Mouse (Mus musculus): Measurements from ENCODE around the gene Mmp21.
"Not testable (repeated sequence)": the region's sequence is repeated elsewhere in the genome, so short reads cannot be mapped to it uniquely, and the experiment has no call there.

The Mmp21 gene

DNA sequence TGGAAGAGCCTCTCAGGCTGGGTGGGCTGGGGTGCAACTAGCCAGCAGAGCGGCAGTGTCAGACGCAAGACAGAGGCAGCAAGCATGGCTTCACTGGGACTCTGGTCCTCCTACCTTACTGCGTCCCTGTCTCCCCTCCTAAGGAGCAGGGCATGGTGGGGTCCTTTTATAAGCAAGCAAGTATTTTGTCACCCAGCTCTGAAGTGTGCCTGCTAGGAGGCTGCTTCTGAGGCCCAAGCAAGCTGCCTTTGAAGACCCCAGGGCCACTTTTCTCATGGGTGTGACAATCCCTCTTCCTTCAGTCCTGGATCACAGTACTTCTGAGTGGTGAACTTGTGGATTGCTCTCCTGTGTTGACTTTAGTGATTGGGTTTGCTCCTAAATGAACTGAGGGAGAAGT, at the start of gene Mmp21:
TSS of gene Mmp21 (minus strand) at position 101 of the 400 bp plus-strand sequence.
- DNase-seq (ENCODE audit: low read depth, low spot score): no peak

- DNase-seq (ENCODE audit: low read depth, low spot score): peak; percentile 66
Observed at GRCm38 (mm10) chr7:133729351-133729750, 49.5 kb upstream of the Mmp21 start.

DNA sequence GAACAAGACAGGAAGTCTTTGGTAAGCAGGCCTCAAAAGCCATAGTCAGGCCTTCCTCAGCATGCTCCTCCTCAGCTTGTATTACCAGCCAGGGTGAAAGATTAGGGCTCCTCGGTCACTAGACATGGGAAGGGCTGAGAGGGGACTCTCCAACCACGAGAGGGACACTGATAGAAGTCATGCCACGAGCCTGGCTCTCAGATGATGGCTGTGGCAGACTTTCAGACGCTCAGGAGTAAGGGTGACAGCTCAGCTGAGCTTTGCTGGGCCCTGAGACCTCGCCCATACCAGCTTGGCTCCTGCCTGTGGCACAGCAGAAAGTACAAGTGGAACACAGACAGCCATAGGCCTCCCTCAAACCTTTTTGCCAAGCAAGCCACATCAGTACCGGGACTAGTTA, 47.2 kb upstream of the Mmp21 start:
- DNase-seq (ENCODE audit: low read depth, low spot score): no peak

DNA sequence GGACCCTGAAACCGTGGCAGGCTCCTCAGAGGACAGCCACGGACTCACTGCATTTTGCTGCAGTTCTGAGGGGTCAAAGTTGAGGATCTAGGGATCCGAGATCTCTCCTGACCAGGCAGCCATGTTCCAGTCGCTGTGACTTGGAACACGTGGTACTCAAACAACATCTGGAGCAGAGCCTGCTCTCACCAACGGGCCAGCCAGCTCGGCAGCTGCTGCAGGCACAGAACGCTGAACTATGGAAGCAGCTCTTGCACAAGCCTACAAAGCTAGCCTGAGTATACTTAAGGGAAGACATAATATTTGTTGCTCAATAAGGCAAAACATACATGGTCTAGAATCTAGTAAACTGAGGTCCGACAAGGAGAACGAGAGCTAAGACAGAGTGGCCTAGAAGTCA, 45.7 kb upstream of the Mmp21 start:
- peak; percentile 43 for DNase-seq (ENCODE audit: low read depth, low spot score)

DNA sequence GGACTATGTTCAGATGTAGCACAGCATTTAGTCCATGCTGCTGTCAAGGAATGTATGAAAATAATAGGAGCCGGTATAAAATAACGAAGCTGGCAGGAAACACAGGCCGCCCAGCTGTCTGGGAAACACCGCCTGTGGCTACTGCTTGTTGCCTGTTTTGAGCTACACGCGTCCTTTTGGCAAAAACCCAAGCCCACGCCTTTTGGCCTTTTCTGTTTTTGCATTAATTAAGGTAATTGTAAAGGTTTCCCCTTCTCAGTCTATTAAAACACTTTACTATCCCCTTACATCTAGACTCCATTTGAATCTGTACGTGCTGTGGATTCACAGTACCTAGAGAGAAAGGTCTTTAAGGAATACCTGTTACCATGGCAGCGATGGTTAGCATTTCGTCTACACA, 45.0 kb upstream of the Mmp21 start:
- peak; percentile 63 for DNase-seq (ENCODE audit: low read depth, low spot score)

DNA sequence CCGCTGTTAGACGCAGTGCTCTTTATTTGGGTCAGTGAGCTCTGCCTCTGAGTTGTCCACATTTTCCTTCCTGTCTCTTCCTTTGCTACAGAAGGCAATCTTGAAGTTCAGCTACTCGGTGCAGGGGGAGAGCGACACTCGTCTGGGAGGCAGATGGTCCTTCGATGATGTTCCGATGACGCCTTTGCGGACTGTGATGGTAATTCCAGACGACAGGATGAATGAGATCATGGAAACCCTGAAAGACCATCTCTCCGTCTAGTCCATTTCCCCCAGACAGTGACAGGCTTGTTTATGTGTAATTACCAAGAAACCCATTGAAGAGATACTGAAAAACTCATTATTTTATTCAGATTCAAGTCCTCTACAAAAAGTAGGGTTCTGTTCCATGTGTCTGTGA, 40.8 kb upstream of the Mmp21 start:
- DNase-seq (ENCODE audit: low read depth, low spot score): no peak

DNA sequence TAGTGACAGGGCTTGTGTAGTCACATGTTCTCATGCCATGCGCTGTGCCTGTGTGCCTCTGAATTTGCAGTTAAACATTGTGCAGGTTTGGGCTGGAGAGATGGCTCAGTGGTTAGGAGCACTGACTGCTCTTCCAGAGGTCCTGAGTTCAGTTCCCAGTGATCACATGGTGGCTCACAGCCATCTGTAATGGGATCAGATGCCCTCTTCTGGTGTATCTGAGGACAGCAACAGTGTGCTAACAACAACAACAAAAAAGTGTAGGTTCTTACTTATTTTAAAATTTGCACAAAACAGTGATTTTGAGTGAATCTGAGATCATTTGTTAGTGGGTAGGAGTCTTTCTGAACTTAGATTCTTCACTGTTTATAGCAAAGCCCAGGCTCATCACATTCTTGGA, 38.7 kb upstream of the Mmp21 start:
- no peak for DNase-seq (ENCODE audit: low read depth, low spot score)

DNA sequence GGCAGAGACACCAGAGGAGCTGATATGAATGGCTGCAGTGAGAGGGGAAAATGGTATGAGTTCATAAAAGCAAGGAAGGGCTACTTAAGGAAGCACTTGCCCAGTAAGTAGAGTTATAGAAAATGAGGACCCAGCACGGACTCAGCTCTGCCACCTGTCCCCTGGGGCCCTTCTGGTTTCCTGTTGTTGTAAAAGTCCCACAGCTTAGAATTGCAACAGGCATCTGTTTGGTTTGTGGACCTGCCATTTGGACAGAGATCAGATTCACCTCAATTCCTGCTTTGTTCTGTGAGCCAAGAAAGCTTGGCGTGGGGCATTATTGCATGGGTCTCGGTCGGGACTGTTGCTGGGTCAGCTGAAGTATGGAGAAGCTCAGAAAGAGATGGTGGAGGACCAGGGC, 35.5 kb upstream of the Mmp21 start:
- DNase-seq (ENCODE audit: low read depth, low spot score): no peak

GRCm38 (mm10) chr7:133707301-133707700, 27.4 kb upstream of the Mmp21 start:
- no peak for DNase-seq (ENCODE audit: low read depth, low spot score)

GRCm38 (mm10) chr7:133703906-133704305, 24.0 kb upstream of the Mmp21 start:
- DNase-seq (ENCODE audit: low read depth, low spot score): no peak

DNA sequence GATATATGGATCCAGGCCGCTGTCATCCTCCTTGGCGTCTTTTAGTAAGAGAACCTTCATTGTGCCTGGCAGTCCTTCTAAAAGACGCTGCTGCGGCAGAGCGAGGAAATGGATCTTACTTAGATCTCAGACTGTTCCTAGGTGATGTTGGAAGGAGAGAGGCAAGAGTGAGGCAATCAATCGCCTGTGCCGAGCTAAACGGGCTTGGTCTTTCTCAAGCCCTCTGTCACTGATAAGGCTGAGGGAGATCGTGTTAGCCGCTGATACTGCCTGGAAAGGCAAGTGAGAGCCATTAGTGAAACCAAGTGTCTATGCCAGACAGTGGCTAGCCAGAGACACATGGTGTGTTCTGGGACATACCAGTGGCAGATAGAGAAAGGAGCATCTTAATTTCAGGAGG, 22.5 kb upstream of the Mmp21 start:
- DNase-seq (ENCODE audit: low read depth, low spot score): no peak

- DNase-seq (ENCODE audit: low read depth, low spot score): no peak
Observed at GRCm38 (mm10) chr7:133701366-133701765, 21.5 kb upstream of the Mmp21 start.

DNA sequence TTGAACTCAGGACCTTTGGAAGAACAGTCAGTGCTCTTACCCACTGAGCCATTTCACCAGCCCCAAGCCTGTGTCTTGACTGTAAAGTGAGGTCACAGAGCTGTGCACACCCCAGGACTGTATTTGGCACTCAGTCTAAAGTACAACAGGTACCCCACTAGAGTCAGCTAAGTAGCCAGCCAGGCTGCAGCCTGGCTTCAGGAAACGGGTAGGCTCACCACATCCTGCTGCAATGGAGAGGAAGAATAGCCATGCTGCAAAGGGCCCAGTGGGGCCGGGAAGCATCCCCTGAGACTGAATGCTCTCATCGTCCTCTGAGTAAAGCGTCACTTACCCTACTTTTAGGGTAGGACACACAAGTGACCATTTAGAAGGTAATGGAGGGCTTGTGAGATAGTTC, 20.0 kb upstream of the Mmp21 start:
- no peak for DNase-seq (ENCODE audit: low read depth, low spot score)

DNA sequence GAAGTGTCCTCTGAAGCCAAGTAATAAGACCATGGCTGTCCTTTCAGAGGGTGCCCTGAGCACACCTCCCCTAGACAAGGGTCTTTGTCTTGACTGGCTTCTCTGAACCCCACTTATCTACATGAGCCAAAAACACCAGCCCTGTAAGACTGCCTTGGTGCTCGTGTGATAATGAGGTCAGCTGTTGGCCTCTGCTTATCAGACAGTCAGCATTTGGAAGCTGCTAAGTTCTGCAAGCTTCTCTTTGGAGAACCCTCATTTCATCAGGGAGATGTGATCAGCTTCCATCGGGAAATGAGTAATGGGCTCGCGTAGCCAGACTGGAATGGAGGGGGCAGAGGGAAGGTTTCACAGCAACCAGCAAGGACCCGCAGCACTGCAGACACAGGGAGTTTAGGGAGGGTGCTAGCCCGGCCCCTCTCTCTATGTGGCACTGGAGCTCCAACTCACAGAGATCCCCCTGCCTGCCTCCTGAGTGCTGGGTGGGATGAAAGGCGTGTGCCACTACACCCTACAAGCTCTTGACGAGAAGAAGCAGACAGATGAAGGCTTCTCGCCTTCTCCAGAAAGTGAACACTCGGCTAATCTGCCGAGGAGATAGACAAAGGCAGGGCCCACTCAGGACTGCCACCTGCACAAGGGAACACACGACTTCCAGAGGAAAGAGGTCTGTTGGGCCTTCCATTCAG, 18.3 kb upstream of the Mmp21 start:
- no peak for DNase-seq (ENCODE audit: low read depth, low spot score)

GRCm38 (mm10) chr7:133685644-133686043, 5.8 kb upstream of the Mmp21 start:
- not testable (repeated sequence) for DNase-seq (ENCODE audit: low read depth, low spot score)

- no peak for DNase-seq (ENCODE audit: low read depth, low spot score)
Observed at GRCm38 (mm10) chr7:133684701-133685100, 4.8 kb upstream of the Mmp21 start.

GRCm38 (mm10) chr7:133684110-133684509, 4.2 kb upstream of the Mmp21 start:
- no peak for DNase-seq (ENCODE audit: low read depth, low spot score)

DNA sequence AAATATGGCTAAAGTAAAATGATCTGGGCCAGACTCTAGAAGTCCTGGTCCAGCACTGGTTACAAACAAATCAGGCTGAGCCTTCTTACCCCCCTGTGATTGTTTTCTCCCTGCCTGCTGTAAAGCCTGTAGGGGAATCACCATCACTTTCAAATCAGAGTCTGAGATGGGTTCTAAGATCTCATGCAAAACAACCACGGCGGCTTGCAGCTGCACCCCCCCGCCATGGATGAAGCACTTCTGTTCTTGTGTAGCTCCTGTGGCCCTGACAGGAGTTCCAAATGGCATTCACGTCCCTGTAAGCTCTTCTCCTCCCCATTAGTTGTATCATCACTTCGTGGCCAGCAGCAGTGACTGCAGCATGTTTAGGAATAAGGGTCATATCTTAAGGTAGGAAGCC, 3.8 kb upstream of the Mmp21 start:
- DNase-seq (ENCODE audit: low read depth, low spot score): no peak

DNA sequence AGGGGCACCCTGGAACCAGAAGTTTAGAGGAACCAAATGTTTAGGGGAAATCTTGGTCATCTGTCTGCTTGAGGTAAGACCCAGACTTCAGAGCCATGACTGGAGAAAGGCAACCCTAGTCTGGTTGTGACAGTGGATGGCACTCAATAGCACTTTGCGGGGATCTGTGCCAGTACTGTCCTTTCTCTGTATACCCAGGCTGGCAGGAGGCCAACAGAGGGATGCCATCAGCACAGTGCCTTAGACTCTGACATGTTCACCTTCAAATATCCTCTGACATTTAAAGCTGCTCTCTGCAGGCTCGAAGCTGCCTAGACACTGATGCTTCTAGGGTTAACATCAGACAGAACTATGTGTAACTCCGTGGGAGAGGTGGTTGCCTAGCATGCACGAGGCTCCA, 422 bp downstream of the Mmp21 start:
- DNase-seq (ENCODE audit: low read depth, low spot score): peak; percentile 62

DNA sequence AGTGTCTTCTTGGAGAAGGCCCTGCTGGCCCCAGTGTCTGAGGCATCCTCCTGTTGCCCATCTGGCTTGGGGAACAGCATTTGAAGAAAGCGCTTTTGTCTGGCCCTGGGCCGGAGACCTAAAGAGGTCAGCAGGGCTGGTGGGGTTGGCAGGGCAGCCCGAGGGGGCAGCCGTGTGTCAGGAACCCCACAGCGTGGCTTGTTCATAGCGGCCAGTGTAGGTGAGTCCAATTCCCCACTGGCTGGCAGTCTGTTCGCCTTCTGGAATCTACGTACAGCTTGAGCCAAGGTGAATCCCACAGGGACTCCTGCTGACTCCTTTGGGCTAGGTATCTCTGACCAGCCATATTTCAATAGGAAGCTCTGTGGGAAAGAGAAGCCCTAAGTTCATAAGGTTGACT, 1.1 kb downstream of the Mmp21 start:
- DNase-seq (ENCODE audit: low read depth, low spot score): peak; percentile 87

DNA sequence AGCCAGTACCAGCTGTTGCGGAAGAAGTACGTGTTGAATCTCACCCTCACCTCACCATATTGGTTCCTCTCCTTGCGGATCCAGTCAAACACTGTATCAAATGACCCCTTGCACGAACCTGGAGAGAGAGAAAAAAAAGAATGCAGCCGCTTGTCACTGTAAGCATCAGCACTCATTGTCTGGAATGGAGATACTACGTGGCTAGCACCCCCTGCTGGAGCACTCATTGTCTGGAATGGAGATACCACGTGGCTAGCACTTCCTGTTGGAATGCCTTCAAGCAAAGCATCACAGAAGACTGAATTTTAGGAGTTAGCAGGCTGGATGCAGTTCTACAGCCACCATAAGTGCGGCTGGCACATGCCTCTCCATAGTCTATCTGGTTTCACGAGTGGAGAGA, 3.9 kb downstream of the Mmp21 start:
- peak; percentile 16 for DNase-seq (ENCODE audit: low read depth, low spot score)

- DNase-seq (ENCODE audit: low read depth, low spot score): no peak
Observed at GRCm38 (mm10) chr7:133670846-133671245, 9.0 kb downstream of the Mmp21 start.

GRCm38 (mm10) chr7:133669946-133670345, 9.9 kb downstream of the Mmp21 start:
- no peak for DNase-seq (ENCODE audit: low read depth, low spot score)

GRCm38 (mm10) chr7:133669071-133669470, 10.8 kb downstream of the Mmp21 start:
- peak; percentile 36 for DNase-seq (ENCODE audit: low read depth, low spot score)
